ENCODE assay signal across 17 mouse cellular contexts in the genomic region with DNA sequence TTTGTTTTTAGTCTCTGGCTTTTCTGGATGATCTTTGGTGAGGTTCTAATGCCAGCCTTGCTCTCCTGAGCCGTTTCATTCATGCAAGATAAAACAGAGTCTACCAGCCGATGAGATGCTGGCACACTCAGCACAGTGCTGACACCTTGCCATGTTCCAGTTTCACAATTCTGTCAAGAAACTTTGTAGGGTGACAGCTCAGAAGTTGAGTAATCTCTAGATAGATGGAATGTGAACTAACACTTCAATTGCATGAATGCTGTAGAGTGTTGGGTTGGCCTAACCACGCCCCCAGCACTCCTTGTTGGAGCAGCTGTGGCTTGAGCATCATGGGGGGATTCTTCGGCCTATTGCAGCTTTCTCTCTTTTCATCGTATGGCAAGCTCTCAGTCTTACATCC.
DNase-seq lines count a peak whose midpoint lies in the region; ATAC-seq lines count a peak whose summit lies in the region.
"Had no signal": no experiment of that assay in that cellular context is flagged by ENCODE, and none has a peak within 500 bp of the region (broad histone marks: within the 10 kb centered on the region; RNA-seq: fewer than 3 reads in every experiment).

No protein-coding gene starts in this region.

- no peak for DNase-seq in frontal cortex, postnatal 25 days (ENCODE audit: low spot score in 2 of 2)
- peak; percentile 42 for DNase-seq in adrenal gland, postnatal 25 days
- DNase-seq in fat pad, adult 2 months (ENCODE audit: extremely low read depth, low read depth, low spot score) = peak; percentile 75
- peak; percentile 70 for DNase-seq in lung, postnatal 36 days
- no peak for DNase-seq in layer of hippocampus, postnatal 10 days (ENCODE audit: low spot score in 2 of 2)
- DNase-seq in thymus, postnatal 36 days = no peak
- DNase-seq: cerebellum, adult 9-10 months; gastrocnemius, adult 2 months; heart, postnatal 4 days; kidney, adult 2 months; lung, embryonic 14.5 days; right cerebral cortex, postnatal 14 days had no signal

- 0 out of 2 replicates have a peak, but pooled peaks have one; percentile 39 for ATAC-seq in frontal cortex, adult (ENCODE audit: low TSS enrichment)
- ATAC-seq: forebrain, embryonic 16.5 days; liver, embryonic 12.5 days; midbrain, embryonic 13.5 days; Patski had no signal

Comparison
In these comparisons a context has a peak if more than half of its experiments do, and no peak if none do; other contexts are left out.
1. DNase-seq: peak in adrenal gland, postnatal 25 days (single experiment), fat pad, adult 2 months (single experiment) and lung, postnatal 36 days (single experiment); none in frontal cortex, postnatal 25 days (0 of 2), layer of hippocampus, postnatal 10 days (0 of 2) and thymus, postnatal 36 days (0 of 2).